Mouse (Mus musculus) lung, adult 2 months (tissue): ENCODE data around the gene Slc16a11. TPM values are rescaled to one million over a fixed set of nuclear protein-coding genes. Genes with fewer than 3 reads are reported as not detected.

Experiments used
- DNase-seq: peaks from one replicate; pipeline ENCODE4 v3.0.0; 2022
- H3K4me1 ChIP-seq: fragments of 200-500 bp; 2 replicates; pipeline ENCODE4 v1.6.1; 2011; ENCODE audit warnings: low read length; ENCODE audit not compliant: control insufficient read depth, insufficient read depth
- H3K4me3 ChIP-seq: fragments of 200-500 bp; replicated peaks from 2 replicates; pipeline ENCODE3; 2011; ENCODE audit warnings: low read depth, mild to moderate bottlenecking, control low read depth, low read length; ENCODE audit errors: extremely low read depth
- CTCF ChIP-seq: fragments of 200-500 bp; IDR thresholded peaks from 2 replicates; pipeline ENCODE4 v1.5.1; 2011; ENCODE audit warnings: mild to moderate bottlenecking, low read length, control low read depth; ENCODE audit not compliant: insufficient read depth
- POLR2A ChIP-seq: fragments of 200-500 bp; IDR thresholded peaks from 2 replicates; pipeline ENCODE4 v1.6.1; 2011; ENCODE audit warnings: low read depth, mild to moderate bottlenecking, control low read depth, low read length, borderline replicate concordance; ENCODE audit errors: extremely low read depth
- WGBS: fragments of 180-500 bp; shearing (Covaris S2); methylation state at CpG from one replicate; pipeline ENCODE4 v1.1.7; 2018; 5-methylcytosine and 5-hydroxymethylcytosine counted together
- polyA plus RNA-seq: library from polyadenylated mRNA; depleted of rRNA; stranded (reverse); fragments of >200 nt; gene quantifications from 2 replicates; pipeline ENCODE4 v1.2.3, GENCODE M21; 2012

The Slc16a11 gene
- polyA plus RNA-seq, 1 experiment = 239 TPM

DNA sequence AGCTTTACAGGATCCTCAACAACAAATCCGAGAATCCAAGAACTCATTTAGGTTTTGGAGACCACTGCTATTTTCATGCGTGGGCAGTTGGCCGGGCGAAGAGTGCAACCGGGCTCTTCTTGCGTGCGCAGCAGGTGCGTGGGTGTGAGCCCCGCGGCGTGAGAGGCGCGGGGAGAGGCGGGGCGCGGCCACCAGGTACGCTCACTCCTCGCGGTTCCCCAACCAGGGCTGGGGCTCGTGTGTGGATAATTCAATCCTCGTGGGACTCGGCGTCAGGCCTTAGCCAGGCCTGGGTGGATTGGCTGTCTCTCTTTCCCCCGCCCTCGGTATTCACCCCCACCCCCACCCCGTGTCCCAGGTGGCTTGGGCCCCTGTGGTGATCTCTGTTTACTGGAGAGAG is 1.2 kb downstream of the Slc16a11 start:
- Histone ChIP-seq H3K4me1 (peaks cover 6% of the 10 kb centered on the region; the same call in 1 of the 2 replicates), H3K4me3 (peak overlapping the region; percentile 31)
- TF ChIP-seq POLR2A = 0 out of 2 replicates have a peak, but pooled peaks have one; percentile 17
- no peak for TF ChIP-seq CTCF
- 12% methylated on average over 26 of the region's 26 CpGs for WGBS
- no peak for DNase-seq

DNA sequence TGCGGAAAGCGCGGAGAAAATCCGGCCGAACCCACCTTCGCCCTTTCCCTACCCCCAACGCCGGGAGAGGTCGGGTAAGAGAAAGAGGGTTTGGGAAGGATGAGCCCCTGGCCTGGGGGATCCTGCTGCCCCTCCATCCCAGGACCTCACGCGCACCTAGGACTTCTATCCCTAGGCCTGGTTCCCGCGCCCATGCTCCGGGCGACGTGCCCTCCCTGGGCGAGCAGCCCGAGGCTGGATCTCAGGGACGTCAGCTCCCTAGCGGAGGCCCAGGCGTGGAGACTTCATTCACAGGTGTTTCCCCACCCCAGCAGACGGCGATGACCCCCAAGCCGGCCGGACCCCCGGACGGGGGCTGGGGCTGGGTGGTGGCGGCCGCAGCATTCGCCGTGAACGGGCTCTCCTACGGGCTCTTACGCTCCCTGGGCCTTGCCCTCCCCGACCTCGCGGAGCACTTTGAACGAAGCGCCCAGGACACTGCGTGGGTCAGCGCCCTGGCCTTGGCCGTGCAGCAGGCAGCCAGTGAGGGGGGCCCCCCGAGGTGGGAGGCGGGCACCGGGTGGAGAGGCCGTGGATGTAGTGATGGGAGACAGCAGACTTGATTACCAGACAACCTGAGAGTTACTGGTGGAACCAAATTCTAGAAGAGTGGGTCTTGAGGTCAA is 1.8 kb downstream of the Slc16a11 start:
- no peak for DNase-seq
- Histone ChIP-seq H3K4me1 (peaks cover 4% of the 10 kb centered on the region; the same call in 1 of the 2 replicates), H3K4me3 (peak overlapping the region; percentile 31)
- TF ChIP-seq POLR2A (0 out of 2 replicates have a peak, but pooled peaks have one; percentile 3), CTCF (no peak)
- 3% methylated on average over 46 of the region's 46 CpGs for WGBS

DNA sequence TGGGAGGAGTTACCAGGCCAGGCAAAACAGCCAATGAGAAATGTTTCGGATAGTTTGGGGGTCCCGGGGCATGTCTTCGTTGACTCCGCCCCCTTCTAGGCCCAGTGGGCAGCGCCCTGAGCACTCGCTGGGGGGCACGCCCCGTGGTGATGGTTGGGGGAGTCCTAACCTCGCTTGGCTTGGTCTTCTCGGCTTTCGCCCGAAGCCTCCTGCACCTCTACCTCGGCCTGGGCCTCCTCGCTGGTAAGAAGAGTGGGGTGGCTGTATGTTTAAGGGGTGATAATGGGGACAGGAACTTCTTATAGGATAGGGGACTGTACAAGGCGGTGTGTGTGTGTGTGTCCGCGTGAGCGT is 2.3 kb downstream of the Slc16a11 start:
- WGBS = 25% methylated on average over 18 of the region's 18 CpGs
- H3K4me3 ChIP-seq = no peak overlapping the region
- TF ChIP-seq POLR2A (no peak), CTCF (no peak)

DNA sequence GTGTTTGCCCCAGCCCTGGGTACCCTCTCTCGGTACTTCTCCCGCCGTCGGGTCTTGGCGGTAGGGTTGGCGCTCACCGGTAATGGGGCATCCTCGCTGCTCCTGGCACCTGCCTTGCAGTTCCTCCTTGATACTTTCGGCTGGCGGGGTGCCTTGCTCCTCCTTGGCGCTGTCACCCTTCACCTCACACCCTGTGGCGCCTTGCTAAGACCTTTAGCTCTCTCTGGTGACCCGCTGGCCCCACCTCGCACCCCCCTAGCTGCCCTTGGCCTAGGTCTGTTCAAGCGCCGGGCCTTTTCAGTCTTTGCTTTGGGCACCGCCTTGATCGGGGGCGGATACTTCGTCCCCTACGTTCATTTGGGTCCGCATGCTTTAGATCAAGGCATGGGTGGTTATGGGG is 2.7 kb downstream of the Slc16a11 start:
- H3K4me1 ChIP-seq = peaks cover 7% of the 10 kb centered on the region
- TF ChIP-seq CTCF (no peak), POLR2A (no peak)
- no peak for DNase-seq
- 36% methylated on average over 22 of the region's 22 CpGs for WGBS
- no peak overlapping the region for H3K4me3 ChIP-seq

More for the DNA sequence above, 2.3 kb downstream of the Slc16a11 start:
- peaks cover 4% of the 10 kb centered on the region; the same call in 1 of the 2 replicates for H3K4me1 ChIP-seq
- DNase-seq = no peak

DNA sequence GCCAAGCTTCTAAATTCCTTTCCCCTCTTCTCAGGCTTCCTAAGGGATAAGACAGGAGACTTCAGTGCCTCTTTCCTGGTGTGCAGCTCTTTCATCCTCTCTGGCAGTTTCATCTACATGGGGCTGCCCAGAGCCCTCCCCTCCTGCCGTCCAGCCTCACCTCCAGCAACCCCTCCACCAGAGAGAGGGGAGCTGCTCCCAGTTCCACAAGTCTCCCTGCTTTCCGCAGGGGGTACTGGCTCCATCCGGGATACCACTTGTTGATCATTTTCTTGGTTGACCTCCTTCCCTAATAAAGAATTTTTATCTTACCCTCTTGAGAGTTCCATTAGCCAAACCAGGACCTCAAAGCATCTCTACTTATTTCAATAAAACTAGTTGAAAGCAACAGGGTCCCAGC is 3.6 kb downstream of the Slc16a11 start:
- no peak for DNase-seq
- Histone ChIP-seq H3K4me3 (no peak overlapping the region), H3K4me1 (peaks cover 8% of the 10 kb centered on the region)
- TF ChIP-seq POLR2A (no peak), CTCF (no peak)
- WGBS = 71% methylated on average over 3 of the region's 3 CpGs

DNA sequence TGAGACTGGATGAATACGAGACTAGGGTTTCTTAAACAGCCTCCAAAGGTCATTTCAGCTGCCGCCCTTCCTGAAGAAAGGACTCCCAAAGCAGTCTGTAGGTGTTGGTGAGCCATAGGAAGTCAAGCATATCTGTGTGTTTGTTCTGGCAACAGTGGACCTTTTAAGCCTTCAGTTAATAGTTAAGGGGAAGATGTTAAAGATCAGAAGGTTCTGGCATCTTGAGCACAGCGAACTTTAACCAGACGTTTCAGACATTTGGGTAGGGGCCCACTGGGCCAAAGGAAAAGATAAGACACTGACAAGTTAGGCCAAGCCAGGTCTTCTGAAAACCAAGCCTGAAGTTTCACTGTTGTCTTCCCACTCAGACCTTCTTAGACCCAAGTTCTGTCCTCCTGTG is 5.5 kb downstream of the Slc16a11 start:
- DNase-seq = no peak
- peaks cover 8% of the 10 kb centered on the region for H3K4me1 ChIP-seq
- no peak overlapping the region for H3K4me3 ChIP-seq
- TF ChIP-seq CTCF = no peak
- no peak for TF ChIP-seq POLR2A
- 77% methylated on average over 4 of the region's 4 CpGs for WGBS

DNA sequence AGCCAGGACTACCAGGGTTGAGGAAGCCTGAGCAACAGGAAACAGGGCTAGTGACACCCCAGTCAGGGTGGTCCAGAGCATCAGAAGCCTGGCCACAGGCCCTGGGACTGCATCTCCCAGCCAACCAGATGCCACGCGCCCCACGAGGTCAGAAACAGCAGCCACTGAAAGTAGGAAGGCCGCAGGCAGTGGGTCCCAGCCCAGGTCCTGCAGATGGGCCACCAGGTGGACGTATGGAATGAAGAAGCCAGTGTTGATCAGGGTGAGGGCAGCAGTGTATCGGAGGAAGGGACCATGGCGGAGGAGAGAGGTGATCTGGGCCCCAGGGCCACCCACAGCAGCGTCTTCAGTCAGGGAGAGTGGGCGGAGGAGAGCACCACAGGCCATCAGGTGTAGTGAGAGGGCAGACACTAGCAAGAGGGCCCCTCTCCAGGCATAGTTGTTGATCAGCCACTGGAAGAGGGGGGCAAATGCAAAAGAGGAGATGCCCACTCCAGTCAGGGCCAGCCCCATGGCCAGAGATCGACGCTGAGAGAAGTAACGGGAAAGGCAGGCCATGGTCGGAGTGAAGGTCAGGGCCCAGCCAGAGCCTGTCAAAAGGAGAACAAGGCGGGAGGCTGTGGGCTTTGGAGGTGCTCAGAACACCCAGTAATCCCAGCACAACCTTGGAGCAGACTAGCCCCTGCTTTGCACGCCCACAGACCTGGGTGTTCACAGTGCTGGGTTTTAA is 6.4 kb downstream of the Slc16a11 start:
- peaks cover 10% of the 10 kb centered on the region for H3K4me1 ChIP-seq
- H3K4me3 ChIP-seq = no peak overlapping the region
- 96% methylated on average over 15 of the region's 15 CpGs for WGBS
- no peak for DNase-seq
- TF ChIP-seq POLR2A (no peak), CTCF (no peak)

DNA sequence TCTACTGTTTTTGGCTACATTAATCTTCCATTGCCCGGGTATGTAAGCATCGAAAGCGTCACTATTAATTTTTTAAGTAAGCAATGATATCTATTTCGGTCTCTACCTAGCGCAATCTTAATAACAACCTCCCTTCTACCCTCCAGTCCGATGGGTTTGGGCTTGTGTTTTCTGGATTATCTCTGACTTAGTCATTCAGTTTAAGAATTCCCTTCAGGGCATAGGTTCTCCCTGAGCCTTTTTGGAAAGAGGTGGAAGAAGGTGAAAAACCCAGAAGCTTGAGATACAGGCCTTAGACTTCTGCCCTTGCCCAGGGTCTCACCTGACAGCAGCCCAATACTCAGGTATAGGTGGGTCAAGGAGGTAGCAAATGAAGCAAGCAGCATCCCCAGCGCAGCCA is 7.3 kb downstream of the Slc16a11 start:
- peaks cover 7% of the 10 kb centered on the region for H3K4me1 ChIP-seq
- no peak for DNase-seq
- H3K4me3 ChIP-seq = peak overlapping the region; percentile 77
- 77% methylated on average over 7 of the region's 7 CpGs for WGBS
- no peak for TF ChIP-seq POLR2A
- no peak for TF ChIP-seq CTCF

DNA sequence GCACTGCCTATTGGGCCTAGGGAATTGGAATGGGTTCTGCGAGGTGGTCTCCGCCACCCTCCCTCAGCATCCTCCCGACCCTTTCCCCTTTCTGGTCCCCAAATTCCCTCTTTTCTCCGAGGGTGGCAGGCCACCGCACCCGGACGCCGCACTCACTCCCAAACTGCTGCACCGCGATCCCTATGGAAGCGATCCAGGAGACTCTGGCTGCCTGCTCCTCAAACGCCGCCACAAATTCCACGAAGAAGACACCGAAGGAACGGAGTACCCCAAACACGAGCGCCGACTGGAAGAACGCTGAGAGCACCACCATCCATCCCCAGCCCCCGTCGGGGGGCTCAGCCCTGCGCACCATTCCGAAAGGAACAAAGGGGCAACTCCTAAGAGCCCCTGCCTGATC is 7.8 kb downstream of the Slc16a11 start:
- no peak for DNase-seq
- Histone ChIP-seq H3K4me1 (peaks cover 7% of the 10 kb centered on the region), H3K4me3 (peak overlapping the region; percentile 77)
- TF ChIP-seq POLR2A (no peak), CTCF (no peak)
- WGBS = 4% methylated on average over 24 of the region's 24 CpGs
